Mouse (Mus musculus): Measurements from ENCODE around the gene Rtl3. TPM values are rescaled to one million over a fixed set of nuclear protein-coding genes. Genes with fewer than 3 reads are reported as not detected.
A peak's percentile ranks its signal among the peaks of the same experiment; 100 is the strongest.

Rtl3 gene
- total and polyA plus RNA-seq, 2 experiments = not detected

- TF ChIP-seq POLR2A (IDR thresholded peaks at IDR 0.05; ENCODE audit: extremely low read depth, insufficient read depth, low read length) (no peak), CTCF (IDR thresholded peaks at IDR 0.05; ENCODE audit: low read depth, low read length) (no peak)
- 76% methylated on average over 1 of the region's 1 CpGs for WGBS
- Histone ChIP-seq H3K27me3 (ENCODE audit: control insufficient read depth, insufficient read depth, low read length) (no peaks in the 10 kb centered on the region), H3K4me1 (ENCODE audit: control insufficient read depth, insufficient read depth, low read length) (no peaks in the 10 kb centered on the region), H3K27ac (replicated peaks; ENCODE audit: insufficient read depth, low read depth, low read length) (no peak overlapping the region), H3K36me3 (ENCODE audit: control insufficient read depth, insufficient read depth, low read length) (no peaks in the 10 kb centered on the region), H3K4me3 (ENCODE audit: insufficient read depth, low read depth, low read length) (no peak overlapping the region), H3K79me2 (ENCODE audit: control insufficient read depth, insufficient read depth, low read length) (no peaks in the 10 kb centered on the region), H3K9ac (ENCODE audit: low read depth, low read length) (no peak overlapping the region)
- no peak for DNase-seq (ENCODE audit: extremely low read depth, low read depth, low spot score)
Observed at GRCm38 (mm10) chrX:106830494-106830893, 9.9 kb downstream of the Rtl3 start.

GRCm38 (mm10) chrX:106809560-106810226 lies 30.8 kb downstream of the Rtl3 start:
- 88% methylated on average over 7 of the region's 7 CpGs for WGBS
- TF ChIP-seq CTCF (IDR thresholded peaks at IDR 0.05; ENCODE audit: low read depth, low read length) = no peak
- TF ChIP-seq POLR2A (IDR thresholded peaks at IDR 0.05; ENCODE audit: extremely low read depth, insufficient read depth, low read length) = no peak
- Histone ChIP-seq H3K9ac (ENCODE audit: low read depth, low read length) (no peak overlapping the region), H3K27me3 (ENCODE audit: control insufficient read depth, insufficient read depth, low read length) (no peaks in the 10 kb centered on the region), H3K4me1 (ENCODE audit: control insufficient read depth, insufficient read depth, low read length) (no peaks in the 10 kb centered on the region), H3K79me2 (ENCODE audit: control insufficient read depth, insufficient read depth, low read length) (no peaks in the 10 kb centered on the region), H3K27ac (replicated peaks; ENCODE audit: insufficient read depth, low read depth, low read length) (no peak overlapping the region), H3K4me3 (ENCODE audit: insufficient read depth, low read depth, low read length) (no peak overlapping the region), H3K36me3 (ENCODE audit: control insufficient read depth, insufficient read depth, low read length) (no peaks in the 10 kb centered on the region)
- DNase-seq (ENCODE audit: extremely low read depth, low read depth, low spot score) = no peak

DNA sequence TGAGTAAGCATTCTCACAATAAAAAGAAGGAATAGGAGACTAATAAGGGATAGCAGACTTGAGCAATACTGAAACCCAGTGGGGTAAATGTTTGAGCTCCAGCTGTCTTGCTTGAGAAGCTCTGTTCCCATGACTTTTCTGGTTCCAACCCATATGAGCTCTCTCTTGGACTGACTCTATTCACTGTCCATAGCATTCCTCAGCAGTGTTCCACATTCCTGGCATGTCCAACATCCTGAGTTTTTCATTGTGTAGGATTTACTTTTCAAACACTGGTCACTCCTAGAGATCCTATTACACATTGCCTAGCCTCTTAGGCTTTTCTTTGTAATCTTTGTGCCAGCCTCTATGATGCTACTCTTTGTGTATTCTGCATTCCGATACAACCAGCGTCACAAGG lies 36.1 kb downstream of the Rtl3 start:
- Histone ChIP-seq H3K9ac (ENCODE audit: low read depth, low read length) (no peak overlapping the region), H3K4me1 (ENCODE audit: control insufficient read depth, insufficient read depth, low read length) (no peaks in the 10 kb centered on the region), H3K36me3 (ENCODE audit: control insufficient read depth, insufficient read depth, low read length) (no peaks in the 10 kb centered on the region), H3K79me2 (ENCODE audit: control insufficient read depth, insufficient read depth, low read length) (no peaks in the 10 kb centered on the region), H3K4me3 (ENCODE audit: insufficient read depth, low read depth, low read length) (no peak overlapping the region), H3K27ac (replicated peaks; ENCODE audit: insufficient read depth, low read depth, low read length) (no peak overlapping the region), H3K27me3 (ENCODE audit: control insufficient read depth, insufficient read depth, low read length) (no peaks in the 10 kb centered on the region)
- DNase-seq (ENCODE audit: extremely low read depth, low read depth, low spot score) = no peak
- 82% methylated on average over 2 of the region's 2 CpGs for WGBS
- TF ChIP-seq POLR2A (IDR thresholded peaks at IDR 0.05; ENCODE audit: extremely low read depth, insufficient read depth, low read length) (no peak), CTCF (IDR thresholded peaks at IDR 0.05; ENCODE audit: low read depth, low read length) (no peak)

DNA sequence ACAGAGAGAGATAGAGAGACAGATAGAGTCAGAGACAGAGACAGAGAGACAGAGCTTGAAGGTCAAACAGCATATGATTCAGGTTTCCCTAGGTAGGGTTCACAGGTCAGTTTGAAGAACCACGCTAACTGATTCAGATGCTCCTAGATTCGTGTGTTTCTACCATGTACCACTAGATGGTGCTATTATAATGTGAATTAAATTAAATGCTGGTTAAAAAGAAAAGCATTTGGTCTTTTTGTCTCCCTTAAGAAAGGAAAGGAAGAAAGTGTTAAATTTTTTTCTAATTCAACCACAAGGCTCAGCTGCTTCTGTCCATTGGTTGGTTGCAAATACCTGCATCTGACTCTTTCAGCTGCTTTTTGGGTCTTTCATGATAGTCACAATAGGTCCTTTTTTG lies 45.8 kb downstream of the Rtl3 start:
- Histone ChIP-seq H3K36me3 (ENCODE audit: control insufficient read depth, insufficient read depth, low read length) (no peaks in the 10 kb centered on the region), H3K79me2 (ENCODE audit: control insufficient read depth, insufficient read depth, low read length) (no peaks in the 10 kb centered on the region), H3K4me3 (ENCODE audit: insufficient read depth, low read depth, low read length) (no peak overlapping the region), H3K27me3 (ENCODE audit: control insufficient read depth, insufficient read depth, low read length) (no peaks in the 10 kb centered on the region), H3K9ac (ENCODE audit: low read depth, low read length) (no peak overlapping the region), H3K4me1 (ENCODE audit: control insufficient read depth, insufficient read depth, low read length) (no peaks in the 10 kb centered on the region), H3K27ac (replicated peaks; ENCODE audit: insufficient read depth, low read depth, low read length) (no peak overlapping the region)
- peak; percentile 34; the same call in 1 of the 2 replicates for TF ChIP-seq CTCF (IDR thresholded peaks at IDR 0.05; ENCODE audit: low read depth, low read length)
- TF ChIP-seq POLR2A (IDR thresholded peaks at IDR 0.05; ENCODE audit: extremely low read depth, insufficient read depth, low read length) = no peak
- peak; percentile 31 for DNase-seq (ENCODE audit: extremely low read depth, low read depth, low spot score)
- WGBS = 0% methylated on average over 2 of the region's 2 CpGs

Other genes with a start within 250 kb of the Rtl3 start
- 1.1 and 1.6 TPM in 2 replicates for gene Cysltr1, start 237.0 kb downstream of the Rtl3 start, total RNA-seq (2014; rRNA removed)
- gene Cysltr1, start 237.0 kb downstream of the Rtl3 start, polyA plus RNA-seq (2012; rRNA removed) = 0.14 and 0.53 TPM in 2 replicates
- gene Lpar4, start 80.0 kb upstream of the Rtl3 start, total RNA-seq (2014; rRNA removed) = 0.09 and 0.13 TPM in 2 replicates
- 0.02 TPM in 1 of 2 replicates, not detected in the other for gene Lpar4, start 80.0 kb upstream of the Rtl3 start, polyA plus RNA-seq (2012; rRNA removed)
- 0.65 and 0.87 TPM in 2 replicates for gene P2ry10, start 247.8 kb upstream of the Rtl3 start, total RNA-seq (2014; rRNA removed)
- gene P2ry10, start 247.8 kb upstream of the Rtl3 start, polyA plus RNA-seq (2012; rRNA removed) = 0.05 and 0.07 TPM in 2 replicates

Data from liver, adult 2 months (tissue).